ENCODE assay signal across 17 mouse cellular contexts in the genomic region with DNA sequence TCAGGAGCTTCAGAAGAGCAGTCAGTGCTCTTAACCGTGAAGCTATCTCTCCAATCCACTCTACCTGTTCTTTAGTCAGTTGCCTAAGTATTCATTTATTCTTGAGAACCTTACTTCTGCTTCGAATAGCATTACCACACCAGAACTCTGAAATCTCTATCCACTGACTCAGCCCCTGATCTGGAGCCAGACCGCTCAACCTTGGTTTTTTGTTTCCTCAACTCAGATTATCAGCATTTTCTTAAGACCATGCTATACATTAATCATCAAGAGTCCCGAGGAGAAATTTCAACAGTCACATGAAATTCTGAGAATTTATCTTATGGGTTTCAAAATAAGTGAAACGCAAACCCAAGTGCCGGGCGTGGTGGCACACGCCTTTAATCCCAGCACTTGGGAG. TPM values are rescaled to one million over a fixed set of nuclear protein-coding genes. Genes with fewer than 3 reads are reported as not detected.
DNase-seq lines count a peak whose midpoint lies in the region.
"Had no signal": no experiment of that assay in that cellular context is flagged by ENCODE, and none has a peak within 500 bp of the region (broad histone marks: within the 10 kb centered on the region; RNA-seq: fewer than 3 reads in every experiment).

No protein-coding gene starts in this region.

- peak; percentile 25 for DNase-seq in adrenal gland, postnatal 14 days
- DNase-seq in adrenal gland, adult 18-20 months (ENCODE audit: low spot score in 2 of 2), result no peak
- peak; percentile 63 for DNase-seq in 416B (ENCODE audit: low read depth)
- DNase-seq in adrenal gland, postnatal 25 days, result peak; percentile 10
- DNase-seq in heart, adult 18-20 months, result no peak
- DNase-seq in cerebellum, postnatal 36 days, result no peak
- no peak for DNase-seq in c-Kit-positive CD71-positive TER-119-positive erythroid progenitor cells, embryonic 14.5 days (ENCODE audit: low spot score)
- DNase-seq: cerebellum, adult 18-20 months; cerebellum, adult 9-10 months; cerebellum, postnatal 14 days; gastrocnemius, postnatal 10 days; gastrocnemius, postnatal 36 days; heart, adult 11 months; heart, postnatal 10 days; heart, postnatal 36 days; kidney, adult 18-20 months; kidney, adult 9 months had no signal

RNA-seq across cellular contexts. Expression of gene Pdia4, which starts 5.5 kb away (rescaled TPM):
- total RNA-seq in adrenal gland, postnatal 14 days (2021), result 80.5 and 90.4 TPM in 2 replicates
- 10 to 100 TPM; 83.4 to 86.3 TPM for total RNA-seq in adrenal gland, adult 18-20 months (2021)
- 86.2 and 93.9 TPM in 2 replicates for total RNA-seq in adrenal gland, postnatal 25 days (2021)
- 10 to 100 TPM; 38.4 to 45.9 TPM for total RNA-seq in heart, adult 18-20 months (2021)

RNA-seq across cellular contexts. Expression of gene Zfp786, which starts 11.9 kb away (rescaled TPM):
- 1.2 and 1.3 TPM in 2 replicates for total RNA-seq in adrenal gland, postnatal 14 days (2021)
- 1 to 10 TPM in 1 of 2 experiments, under 1 TPM in 1; 0.77 to 1.7 TPM for total RNA-seq in adrenal gland, adult 18-20 months (2021)
- total RNA-seq in adrenal gland, postnatal 25 days (2021), result 1.6 and 2.9 TPM in 2 replicates
- total RNA-seq in heart, adult 18-20 months (2021), result under 1 TPM; 0.52 to 0.85 TPM

RNA-seq across cellular contexts. Expression of gene Zfp398, which starts 16.7 kb away (rescaled TPM):
- 9.3 and 12.0 TPM in 2 replicates for total RNA-seq in adrenal gland, postnatal 14 days (2021)
- 10 to 100 TPM in 1 of 2 experiments, 1 to 10 TPM in 1; 8.8 to 12.3 TPM for total RNA-seq in adrenal gland, adult 18-20 months (2021)
- total RNA-seq in adrenal gland, postnatal 25 days (2021), result 16.7 and 19.4 TPM in 2 replicates
- 1 to 10 TPM; 5.6 to 6.0 TPM for total RNA-seq in heart, adult 18-20 months (2021)

RNA-seq across cellular contexts. Expression of gene Zfp282, which starts 58.3 kb away (rescaled TPM):
- 11.6 and 13.7 TPM in 2 replicates for total RNA-seq in adrenal gland, postnatal 14 days (2021)
- 1 to 10 TPM; 7.7 to 8.0 TPM for total RNA-seq in adrenal gland, adult 18-20 months (2021)
- total RNA-seq in adrenal gland, postnatal 25 days (2021), result 13.2 and 15.6 TPM in 2 replicates
- 1 to 10 TPM; 4.4 to 4.5 TPM for total RNA-seq in heart, adult 18-20 months (2021)

Comparison
In these comparisons a context has a peak if more than half of its experiments do, and no peak if none do; other contexts are left out.
1. DNase-seq: peak in adrenal gland, postnatal 14 days (single experiment), 416B (single experiment) and adrenal gland, postnatal 25 days (single experiment); none in adrenal gland, adult 18-20 months (0 of 2), heart, adult 18-20 months (0 of 2), cerebellum, postnatal 36 days (0 of 2) and c-Kit-positive CD71-positive TER-119-positive erythroid progenitor cells, embryonic 14.5 days (single experiment).